Mouse (Mus musculus) splenic B cell, adult 2 months (primary cell): ENCODE data around the gene Nudc.
A peak's percentile ranks its signal among the peaks of the same experiment; 100 is the strongest.
"Not testable (repeated sequence)": the region's sequence is repeated elsewhere in the genome, so short reads cannot be mapped to it uniquely, and the experiment has no call there.

Experiments used
- DNase-seq: peaks from one replicate; pipeline ENCODE4 v3.0.0-alpha.2; 2011; ENCODE audit warnings: low read depth, low spot score
- H3K27me3 ChIP-seq: 2 replicates; pipeline ENCODE4 v1.6.1; 2012; ENCODE audit warnings: mild to moderate bottlenecking, low read length, moderate library complexity, mixed read lengths; ENCODE audit not compliant: control insufficient read depth, poor library complexity, insufficient read depth, severe bottlenecking
- H3K36me3 ChIP-seq: 2 replicates; pipeline ENCODE4 v1.6.1; 2012; ENCODE audit warnings: mild to moderate bottlenecking, low read length, moderate library complexity, mixed read lengths; ENCODE audit not compliant: control insufficient read depth, poor library complexity, insufficient read depth, severe bottlenecking

The Nudc gene

GRCm38 (mm10) chr4:133557041-133557717 is 11.4 kb upstream of the Nudc start:
- DNase-seq = no peak
- no peaks in the 10 kb centered on the region for H3K36me3 ChIP-seq
- no peaks in the 10 kb centered on the region for H3K27me3 ChIP-seq

- no peaks in the 10 kb centered on the region for H3K27me3 ChIP-seq
- DNase-seq = no peak
Observed at GRCm38 (mm10) chr4:133553448-133554330, 7.9 kb upstream of the Nudc start.

GRCm38 (mm10) chr4:133552768-133553447 is 7.1 kb upstream of the Nudc start, which contains the start of gene Nr0b2:
TSS of gene Nr0b2 (plus strand) at chr4:133553376.
- H3K36me3 ChIP-seq = no peaks in the 10 kb centered on the region
- DNase-seq = no peak
- no peaks in the 10 kb centered on the region for H3K27me3 ChIP-seq

More at GRCm38 (mm10) chr4:133553448-133554330, 7.9 kb upstream of the Nudc start:
- no peaks in the 10 kb centered on the region for H3K36me3 ChIP-seq

GRCm38 (mm10) chr4:133552029-133552428 is 6.2 kb upstream of the Nudc start:
- DNase-seq = no peak
- Histone ChIP-seq H3K27me3 (no peaks in the 10 kb centered on the region), H3K36me3 (no peaks in the 10 kb centered on the region)

GRCm38 (mm10) chr4:133536652-133537051 is 9.1 kb downstream of the Nudc start:
- H3K27me3 ChIP-seq = no peaks in the 10 kb centered on the region
- DNase-seq = no peak
- peaks cover 7% of the 10 kb centered on the region; the same call in 1 of the 2 replicates for H3K36me3 ChIP-seq

- H3K36me3 ChIP-seq = peaks cover 6% of the 10 kb centered on the region; the same call in 1 of the 2 replicates
- DNase-seq = no peak
- H3K27me3 ChIP-seq = no peaks in the 10 kb centered on the region
Observed at GRCm38 (mm10) chr4:133536081-133536480, 9.7 kb downstream of the Nudc start.

- Histone ChIP-seq H3K27me3 (no peaks in the 10 kb centered on the region), H3K36me3 (peaks cover 4% of the 10 kb centered on the region; the same call in 1 of the 2 replicates)
- DNase-seq = no peak
Observed at GRCm38 (mm10) chr4:133532777-133533176, 13.0 kb downstream of the Nudc start.

- peaks cover 1% of the 10 kb centered on the region; the same call in 1 of the 2 replicates for H3K36me3 ChIP-seq
- H3K27me3 ChIP-seq = no peaks in the 10 kb centered on the region
- DNase-seq = no peak
Observed at GRCm38 (mm10) chr4:133527788-133528187, 18.0 kb downstream of the Nudc start.

GRCm38 (mm10) chr4:133521502-133521901 is 24.3 kb downstream of the Nudc start:
- H3K36me3 ChIP-seq = no peaks in the 10 kb centered on the region
- DNase-seq = no peak
- no peaks in the 10 kb centered on the region; the same call in 1 of the 2 replicates for H3K27me3 ChIP-seq

GRCm38 (mm10) chr4:133519369-133519665 is 26.5 kb downstream of the Nudc start:
- Histone ChIP-seq H3K36me3 (no peaks in the 10 kb centered on the region), H3K27me3 (no peaks in the 10 kb centered on the region; the same call in 1 of the 2 replicates)
- DNase-seq = no peak

- DNase-seq = no peak
- no peaks in the 10 kb centered on the region for H3K36me3 ChIP-seq
- H3K27me3 ChIP-seq = no peaks in the 10 kb centered on the region; the same call in 1 of the 2 replicates
Observed at GRCm38 (mm10) chr4:133518601-133519368, 27.0 kb downstream of the Nudc start, which contains the start of gene Kdf1. TSS of gene Kdf1 (plus strand) at chr4:133518963.

- Histone ChIP-seq H3K27me3 (no peaks in the 10 kb centered on the region), H3K36me3 (no peaks in the 10 kb centered on the region)
- peak; percentile 75 for DNase-seq
Observed at GRCm38 (mm10) chr4:133512972-133513371, 32.8 kb downstream of the Nudc start.

- H3K27me3 ChIP-seq, DNase-seq, H3K36me3 ChIP-seq: not testable (repeated sequence)
Observed at GRCm38 (mm10) chr4:133512511-133512910, 33.3 kb downstream of the Nudc start.

GRCm38 (mm10) chr4:133511050-133511449 is 34.7 kb downstream of the Nudc start:
- no peaks in the 10 kb centered on the region for H3K27me3 ChIP-seq
- DNase-seq = no peak
- H3K36me3 ChIP-seq = no peaks in the 10 kb centered on the region
